Mouse (Mus musculus) embryo, embryonic 9.5 days (tissue): ENCODE measurements at regions not wholly inside any gene's neighbourhood (a gene's known extent, or its start where the extent isn't known, plus 50 kb on each side); places are given as distances from the start of the nearest gene placed in this dataset.

Experiments used
- DNase-seq: peaks from one replicate; pipeline ENCODE4 v3.0.0-alpha.2; 2017; ENCODE audit errors: extremely low spot score

GRCm38 (mm10) chr13:78405071-78405470 lies 205.5 kb upstream of the Nr2f1 start:
- DNase-seq, result no peak

DNA sequence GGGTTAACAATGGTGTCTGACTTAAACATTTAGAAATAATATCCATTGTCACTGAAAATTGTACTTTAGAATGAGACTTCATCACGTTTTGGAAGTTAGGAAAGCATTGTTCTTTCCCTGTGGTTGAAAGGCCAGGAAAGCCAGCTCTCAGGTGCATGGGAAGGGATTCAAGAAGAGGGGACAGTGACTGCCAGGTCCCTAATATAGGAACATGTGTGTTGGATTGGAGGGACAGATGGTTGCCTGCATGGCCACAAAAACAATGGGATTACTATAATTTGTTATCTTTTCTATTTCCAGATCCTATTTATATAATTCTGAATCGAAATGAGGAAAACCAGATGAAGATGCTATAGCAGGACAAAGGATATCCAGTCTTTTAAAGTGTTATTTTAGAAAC lies 184.2 kb upstream of the Nr2f1 start:
- DNase-seq, result no peak

- DNase-seq, result no peak
These were observed 161.7 kb upstream of the Nr2f1 start for GRCm38 (mm10) chr13:78361236-78361635.

DNA sequence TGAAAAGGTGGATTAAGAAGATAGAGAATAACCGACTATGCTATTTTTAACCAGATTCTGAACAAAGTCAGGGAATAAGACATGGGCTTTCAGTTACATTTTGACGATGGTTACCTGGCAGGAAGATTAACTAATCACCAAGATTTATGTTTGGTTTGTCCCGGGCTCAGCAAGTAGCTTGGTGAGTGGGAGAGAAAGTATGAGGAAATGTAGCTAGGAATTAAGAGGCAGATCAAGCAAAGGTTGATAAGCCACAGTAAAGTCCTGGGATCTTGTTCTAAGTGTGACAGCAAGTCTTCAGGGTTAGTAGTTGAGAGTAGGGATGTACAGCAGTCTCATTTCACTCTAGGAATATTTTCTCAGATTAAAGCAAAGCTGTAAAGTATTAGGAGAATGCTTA lies 149.3 kb upstream of the Nr2f1 start:
- no peak for DNase-seq

- DNase-seq, result no peak
These were observed 125.1 kb upstream of the Nr2f1 start for GRCm38 (mm10) chr13:78324443-78325206.

- no peak for DNase-seq
These were observed 123.6 kb upstream of the Nr2f1 start for GRCm38 (mm10) chr13:78323183-78323582.

DNA sequence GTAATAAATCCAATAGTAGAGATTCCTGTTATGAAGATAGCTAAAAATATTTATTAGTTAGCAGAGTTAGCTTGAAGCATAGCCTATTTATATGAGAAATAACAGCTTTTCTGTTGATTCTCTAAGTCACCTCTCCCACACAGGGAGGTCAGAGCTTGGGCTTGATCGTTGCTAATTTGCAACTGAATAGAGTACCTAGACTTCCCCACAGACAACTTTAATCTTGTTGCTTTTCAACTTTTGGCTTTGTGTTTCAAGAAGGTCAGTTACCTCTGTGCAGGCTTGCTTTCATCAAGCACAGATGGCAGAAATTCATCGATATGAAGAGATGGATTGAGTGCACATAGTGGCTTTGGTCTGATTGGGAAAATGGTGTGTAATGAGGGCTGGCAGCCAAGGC lies 118.9 kb upstream of the Nr2f1 start:
- DNase-seq, result no peak

DNA sequence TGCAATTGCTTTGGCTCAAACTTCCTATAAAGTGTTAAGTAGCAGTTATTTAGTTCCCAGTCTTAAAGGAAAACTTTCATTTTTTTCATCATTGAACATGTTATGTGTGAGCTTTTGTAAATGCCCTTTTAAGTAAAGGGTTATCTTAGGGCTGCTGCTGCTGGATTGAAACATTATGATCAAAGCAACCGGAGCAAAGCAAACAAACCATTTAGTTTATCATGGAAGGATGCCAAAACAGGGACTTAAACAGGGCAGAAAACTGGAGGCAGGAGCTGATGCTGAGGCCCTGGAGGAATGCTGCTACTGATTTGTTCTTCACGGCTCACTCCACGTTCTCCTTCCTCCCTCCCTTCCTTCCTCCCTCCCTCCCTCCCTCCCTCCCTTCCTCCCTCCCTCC lies 111.3 kb upstream of the Nr2f1 start:
- DNase-seq, result no peak
